Mouse (Mus musculus): ENCODE measurements around the gene Zfp366. TPM values are rescaled to one million over a fixed set of nuclear protein-coding genes. Genes with fewer than 3 reads are reported as not detected.

Zfp366 gene
- polyA plus RNA-seq, 1 experiment from 2014 or later, result 0.62 TPM

- no peaks in the 10 kb centered on the region for H3K27me3 ChIP-seq (ENCODE audit: control insufficient read depth, insufficient read depth, low read length)
- no peak for ATAC-seq (ENCODE audit: low read depth)
- H3K36me3 ChIP-seq (ENCODE audit: control insufficient read depth, insufficient read depth, low read length), result no peaks in the 10 kb centered on the region
- no peak overlapping the region for H3K9ac ChIP-seq (replicated peaks; ENCODE audit: low read depth, low read length)
- WGBS, result 82% methylated on average over 1 of the region's 1 CpGs
- H3K27ac ChIP-seq (ENCODE audit: low read depth, low read length), result no peak overlapping the region
- peaks cover 6% of the 10 kb centered on the region; the same call in 1 of the 2 replicates for H3K4me1 ChIP-seq (ENCODE audit: control insufficient read depth, insufficient read depth, low read length)
- no peaks in the 10 kb centered on the region for H3K9me3 ChIP-seq (ENCODE audit: control insufficient read depth, low read length)
- H3K4me2 ChIP-seq (ENCODE audit: low read depth, low read length), result no peak overlapping the region
- no peak overlapping the region for H3K4me3 ChIP-seq (ENCODE audit: low read depth, low read length)
These were observed 53.2 kb downstream of the Zfp366 start for GRCm38 (mm10) chr13:99237841-99238216.

- no peak overlapping the region for H3K9ac ChIP-seq (replicated peaks; ENCODE audit: low read depth, low read length)
- no peak for ATAC-seq (ENCODE audit: low read depth)
- peak overlapping the region; percentile 61 for H3K27ac ChIP-seq (ENCODE audit: low read depth, low read length)
- no peaks in the 10 kb centered on the region for H3K27me3 ChIP-seq (ENCODE audit: control insufficient read depth, insufficient read depth, low read length)
- peaks cover 6% of the 10 kb centered on the region; the same call in 1 of the 2 replicates for H3K4me1 ChIP-seq (ENCODE audit: control insufficient read depth, insufficient read depth, low read length)
- 60% methylated on average over 10 of the region's 10 CpGs for WGBS
- no peak overlapping the region for H3K4me2 ChIP-seq (ENCODE audit: low read depth, low read length)
- no peaks in the 10 kb centered on the region for H3K9me3 ChIP-seq (ENCODE audit: control insufficient read depth, low read length)
- no peaks in the 10 kb centered on the region for H3K36me3 ChIP-seq (ENCODE audit: control insufficient read depth, insufficient read depth, low read length)
- no peak overlapping the region for H3K4me3 ChIP-seq (ENCODE audit: low read depth, low read length)
These were observed 53.9 kb downstream of the Zfp366 start for GRCm38 (mm10) chr13:99238217-99239160.

GRCm38 (mm10) chr13:99239161-99239530, 54.5 kb downstream of the Zfp366 start:
- ATAC-seq (ENCODE audit: low read depth), result no peak
- 17% methylated on average over 7 of the region's 7 CpGs for WGBS

GRCm38 (mm10) chr13:99239741-99240140, 55.1 kb downstream of the Zfp366 start:
- no peak overlapping the region for H3K27ac ChIP-seq (ENCODE audit: low read depth, low read length)
- no peaks in the 10 kb centered on the region for H3K27me3 ChIP-seq (ENCODE audit: control insufficient read depth, insufficient read depth, low read length)
- 18% methylated on average over 6 of the region's 6 CpGs for WGBS

More at GRCm38 (mm10) chr13:99239161-99239530, 54.5 kb downstream of the Zfp366 start:
- Histone ChIP-seq H3K27ac (ENCODE audit: low read depth, low read length) (peak overlapping the region; percentile 61), H3K27me3 (ENCODE audit: control insufficient read depth, insufficient read depth, low read length) (no peaks in the 10 kb centered on the region), H3K4me3 (ENCODE audit: low read depth, low read length) (no peak overlapping the region), H3K9ac (replicated peaks; ENCODE audit: low read depth, low read length) (no peak overlapping the region), H3K36me3 (ENCODE audit: control insufficient read depth, insufficient read depth, low read length) (no peaks in the 10 kb centered on the region), H3K4me2 (ENCODE audit: low read depth, low read length) (no peak overlapping the region), H3K4me1 (ENCODE audit: control insufficient read depth, insufficient read depth, low read length) (peaks cover 6% of the 10 kb centered on the region; the same call in 1 of the 2 replicates), H3K9me3 (ENCODE audit: control insufficient read depth, low read length) (no peaks in the 10 kb centered on the region)

GRCm38 (mm10) chr13:99241984-99242383, 57.4 kb downstream of the Zfp366 start:
- H3K27me3 ChIP-seq (ENCODE audit: control insufficient read depth, insufficient read depth, low read length), result no peaks in the 10 kb centered on the region
- H3K4me3 ChIP-seq (ENCODE audit: low read depth, low read length), result no peak overlapping the region
- H3K4me1 ChIP-seq (ENCODE audit: control insufficient read depth, insufficient read depth, low read length), result peaks cover 6% of the 10 kb centered on the region; the same call in 1 of the 2 replicates
- WGBS, result 92% methylated on average over 3 of the region's 3 CpGs
- no peaks in the 10 kb centered on the region for H3K36me3 ChIP-seq (ENCODE audit: control insufficient read depth, insufficient read depth, low read length)
- no peak for ATAC-seq (ENCODE audit: low read depth)
- H3K9ac ChIP-seq (replicated peaks; ENCODE audit: low read depth, low read length), result no peak overlapping the region
- H3K4me2 ChIP-seq (ENCODE audit: low read depth, low read length), result no peak overlapping the region
- no peaks in the 10 kb centered on the region for H3K9me3 ChIP-seq (ENCODE audit: control insufficient read depth, low read length)
- no peak overlapping the region for H3K27ac ChIP-seq (ENCODE audit: low read depth, low read length)

More at GRCm38 (mm10) chr13:99239741-99240140, 55.1 kb downstream of the Zfp366 start:
- H3K9me3 ChIP-seq (ENCODE audit: control insufficient read depth, low read length), result no peaks in the 10 kb centered on the region
- H3K36me3 ChIP-seq (ENCODE audit: control insufficient read depth, insufficient read depth, low read length), result no peaks in the 10 kb centered on the region
- ATAC-seq (ENCODE audit: low read depth), result no peak
- H3K9ac ChIP-seq (replicated peaks; ENCODE audit: low read depth, low read length), result no peak overlapping the region
- H3K4me3 ChIP-seq (ENCODE audit: low read depth, low read length), result no peak overlapping the region
- peaks cover 6% of the 10 kb centered on the region; the same call in 1 of the 2 replicates for H3K4me1 ChIP-seq (ENCODE audit: control insufficient read depth, insufficient read depth, low read length)
- no peak overlapping the region for H3K4me2 ChIP-seq (ENCODE audit: low read depth, low read length)

GRCm38 (mm10) chr13:99242895-99243294, 58.3 kb downstream of the Zfp366 start:
- Histone ChIP-seq H3K9me3 (ENCODE audit: control insufficient read depth, low read length) (no peaks in the 10 kb centered on the region), H3K27me3 (ENCODE audit: control insufficient read depth, insufficient read depth, low read length) (no peaks in the 10 kb centered on the region), H3K9ac (replicated peaks; ENCODE audit: low read depth, low read length) (no peak overlapping the region), H3K4me3 (ENCODE audit: low read depth, low read length) (no peak overlapping the region), H3K4me1 (ENCODE audit: control insufficient read depth, insufficient read depth, low read length) (peaks cover 6% of the 10 kb centered on the region; the same call in 1 of the 2 replicates), H3K27ac (ENCODE audit: low read depth, low read length) (no peak overlapping the region), H3K36me3 (ENCODE audit: control insufficient read depth, insufficient read depth, low read length) (no peaks in the 10 kb centered on the region), H3K4me2 (ENCODE audit: low read depth, low read length) (no peak overlapping the region)
- 84% methylated on average over 4 of the region's 4 CpGs for WGBS
- no peak for ATAC-seq (ENCODE audit: low read depth)

- WGBS, result 90% methylated on average over 9 of the region's 9 CpGs
- no peaks in the 10 kb centered on the region for H3K36me3 ChIP-seq (ENCODE audit: control insufficient read depth, insufficient read depth, low read length)
- ATAC-seq (ENCODE audit: low read depth), result no peak
- H3K27ac ChIP-seq (ENCODE audit: low read depth, low read length), result no peak overlapping the region
- H3K4me1 ChIP-seq (ENCODE audit: control insufficient read depth, insufficient read depth, low read length), result peaks cover 3% of the 10 kb centered on the region; the same call in 1 of the 2 replicates
- no peaks in the 10 kb centered on the region for H3K9me3 ChIP-seq (ENCODE audit: control insufficient read depth, low read length)
- no peaks in the 10 kb centered on the region for H3K27me3 ChIP-seq (ENCODE audit: control insufficient read depth, insufficient read depth, low read length)
- H3K9ac ChIP-seq (replicated peaks; ENCODE audit: low read depth, low read length), result no peak overlapping the region
- H3K4me3 ChIP-seq (ENCODE audit: low read depth, low read length), result no peak overlapping the region
- no peak overlapping the region for H3K4me2 ChIP-seq (ENCODE audit: low read depth, low read length)
These were observed 59.2 kb downstream of the Zfp366 start for GRCm38 (mm10) chr13:99243831-99244230.

- ATAC-seq (ENCODE audit: low read depth), result no peak
- H3K27me3 ChIP-seq (ENCODE audit: control insufficient read depth, insufficient read depth, low read length), result no peaks in the 10 kb centered on the region
- H3K4me3 ChIP-seq (ENCODE audit: low read depth, low read length), result no peak overlapping the region
- no peak overlapping the region for H3K27ac ChIP-seq (ENCODE audit: low read depth, low read length)
- H3K4me1 ChIP-seq (ENCODE audit: control insufficient read depth, insufficient read depth, low read length), result no peaks in the 10 kb centered on the region
- H3K9me3 ChIP-seq (ENCODE audit: control insufficient read depth, low read length), result no peaks in the 10 kb centered on the region
- WGBS, result 53% methylated on average over 6 of the region's 6 CpGs
- H3K9ac ChIP-seq (replicated peaks; ENCODE audit: low read depth, low read length), result no peak overlapping the region
- no peak overlapping the region for H3K4me2 ChIP-seq (ENCODE audit: low read depth, low read length)
- H3K36me3 ChIP-seq (ENCODE audit: control insufficient read depth, insufficient read depth, low read length), result no peaks in the 10 kb centered on the region
These were observed 59.8 kb downstream of the Zfp366 start for GRCm38 (mm10) chr13:99244471-99244870.

- no peak overlapping the region for H3K4me2 ChIP-seq (ENCODE audit: low read depth, low read length)
- H3K9ac ChIP-seq (replicated peaks; ENCODE audit: low read depth, low read length), result no peak overlapping the region
- H3K9me3 ChIP-seq (ENCODE audit: control insufficient read depth, low read length), result no peaks in the 10 kb centered on the region
- 61% methylated on average over 3 of the region's 3 CpGs for WGBS
- no peak overlapping the region for H3K27ac ChIP-seq (ENCODE audit: low read depth, low read length)
- no peak for ATAC-seq (ENCODE audit: low read depth)
- H3K4me3 ChIP-seq (ENCODE audit: low read depth, low read length), result no peak overlapping the region
- H3K27me3 ChIP-seq (ENCODE audit: control insufficient read depth, insufficient read depth, low read length), result no peaks in the 10 kb centered on the region
- H3K4me1 ChIP-seq (ENCODE audit: control insufficient read depth, insufficient read depth, low read length), result no peaks in the 10 kb centered on the region
- no peaks in the 10 kb centered on the region for H3K36me3 ChIP-seq (ENCODE audit: control insufficient read depth, insufficient read depth, low read length)
These were observed 60.3 kb downstream of the Zfp366 start for GRCm38 (mm10) chr13:99244896-99245295.

Measured in neural tube, embryonic 14.5 days (tissue).